Mouse (Mus musculus) ES-Bruce4 (cell line): ENCODE measurements at regions not wholly inside any gene's neighbourhood (a gene's known extent, or its start where the extent isn't known, plus 50 kb on each side); places are given as distances from the start of the nearest gene placed in this dataset.

Experiments
- H3K27ac ChIP-seq: 2 replicates; pipeline ENCODE4 v1.5.1; 2012; ENCODE audit warnings: low read length, inconsistent platforms; ENCODE audit not compliant: insufficient read depth
- H3K27me3 ChIP-seq: 2 replicates; pipeline ENCODE4 v1.6.1; 2012; ENCODE audit warnings: mild to moderate bottlenecking, low read length, inconsistent platforms; ENCODE audit not compliant: control insufficient read depth, poor library complexity, insufficient read depth, severe bottlenecking
- H3K36me3 ChIP-seq: 2 replicates; pipeline ENCODE4 v1.6.1; 2012; ENCODE audit warnings: inconsistent platforms, mild to moderate bottlenecking, low read length, moderate library complexity; ENCODE audit not compliant: control insufficient read depth, poor library complexity, insufficient read depth, severe bottlenecking
- H3K4me1 ChIP-seq: one replicate; pipeline ENCODE4 v1.8.1; 2011; ENCODE audit warnings: low read length; ENCODE audit not compliant: control insufficient read depth, insufficient read depth
- H3K4me3 ChIP-seq: 2 replicates; pipeline ENCODE4 v1.5.1; 2011; ENCODE audit warnings: low read depth, mild to moderate bottlenecking, low read length
- H3K9ac ChIP-seq: 2 replicates; pipeline ENCODE4 v1.6.1; 2012; ENCODE audit warnings: low read depth, mild to moderate bottlenecking, inconsistent platforms; ENCODE audit not compliant: poor library complexity, severe bottlenecking
- H3K9me3 ChIP-seq: replicated peaks from 2 replicates; pipeline ENCODE4 v1.6.1; 2012; ENCODE audit warnings: mild to moderate bottlenecking, low read length, inconsistent platforms; ENCODE audit not compliant: control insufficient read depth, poor library complexity, insufficient read depth, severe bottlenecking
- CTCF ChIP-seq: IDR thresholded peaks from one replicate; pipeline ENCODE4 v1.8.1; 2011; ENCODE audit warnings: low read depth, low read length
- EP300 ChIP-seq: IDR thresholded peaks from 2 replicates; pipeline ENCODE4 v1.6.1; 2011; ENCODE audit warnings: low read depth, low read length; ENCODE audit not compliant: insufficient read depth
- POLR2A ChIP-seq: IDR thresholded peaks from one replicate; pipeline ENCODE4 v1.8.1; 2011; ENCODE audit warnings: low read length; ENCODE audit not compliant: insufficient read depth

GRCm38 (mm10) chr10:29686982-29687381 lies 151.3 kb upstream of the Rspo3 start:
- H3K9ac ChIP-seq = no peak overlapping the region
- no peaks in the 10 kb centered on the region for H3K36me3 ChIP-seq
- H3K4me1 ChIP-seq = no peaks in the 10 kb centered on the region
- TF ChIP-seq POLR2A = no peak
- H3K27ac ChIP-seq = no peak overlapping the region
- H3K9me3 ChIP-seq = no peaks in the 10 kb centered on the region
- no peak overlapping the region for H3K4me3 ChIP-seq
- H3K27me3 ChIP-seq = no peaks in the 10 kb centered on the region

- no peaks in the 10 kb centered on the region for H3K4me1 ChIP-seq
- TF ChIP-seq CTCF (no peak), POLR2A (no peak), EP300 (no peak)
- H3K27me3 ChIP-seq = no peaks in the 10 kb centered on the region
- no peak overlapping the region for H3K9ac ChIP-seq
- no peak overlapping the region for H3K27ac ChIP-seq
- no peak overlapping the region for H3K4me3 ChIP-seq
- no peaks in the 10 kb centered on the region for H3K9me3 ChIP-seq
- no peaks in the 10 kb centered on the region for H3K36me3 ChIP-seq
These were observed 138.7 kb upstream of the Rspo3 start for GRCm38 (mm10) chr10:29674377-29674776.

- H3K4me1 ChIP-seq = no peaks in the 10 kb centered on the region
- H3K9me3 ChIP-seq = no peaks in the 10 kb centered on the region
- H3K27me3 ChIP-seq = no peaks in the 10 kb centered on the region
- H3K27ac ChIP-seq = no peak overlapping the region
- H3K36me3 ChIP-seq = no peaks in the 10 kb centered on the region
- H3K4me3 ChIP-seq = no peak overlapping the region
- TF ChIP-seq POLR2A (no peak), CTCF (no peak), EP300 (no peak)
- no peak overlapping the region for H3K9ac ChIP-seq
These were observed 126.1 kb upstream of the Rspo3 start for GRCm38 (mm10) chr10:29661752-29662151.

- Histone ChIP-seq H3K36me3 (no peaks in the 10 kb centered on the region), H3K4me3 (no peak overlapping the region), H3K9me3 (no peaks in the 10 kb centered on the region), H3K9ac (no peak overlapping the region), H3K27me3 (no peaks in the 10 kb centered on the region), H3K27ac (no peak overlapping the region), H3K4me1 (no peaks in the 10 kb centered on the region)
- no peak for TF ChIP-seq POLR2A
- TF ChIP-seq CTCF = no peak
- no peak for TF ChIP-seq EP300
These were observed 104.6 kb upstream of the Rspo3 start for GRCm38 (mm10) chr10:29640249-29640648.

- Histone ChIP-seq H3K27ac (no peak overlapping the region), H3K9ac (no peak overlapping the region), H3K4me3 (no peak overlapping the region), H3K36me3 (no peaks in the 10 kb centered on the region), H3K4me1 (no peaks in the 10 kb centered on the region), H3K27me3 (no peaks in the 10 kb centered on the region), H3K9me3 (no peaks in the 10 kb centered on the region)
- no peak for TF ChIP-seq EP300
- TF ChIP-seq CTCF = no peak
- no peak for TF ChIP-seq POLR2A
These were observed 100.2 kb upstream of the Rspo3 start for GRCm38 (mm10) chr10:29635828-29636227.

GRCm38 (mm10) chr10:29595455-29595854 lies 59.8 kb upstream of the Rspo3 start:
- Histone ChIP-seq H3K4me1 (no peaks in the 10 kb centered on the region), H3K36me3 (no peaks in the 10 kb centered on the region), H3K27ac (no peak overlapping the region), H3K4me3 (no peak overlapping the region), H3K9ac (no peak overlapping the region), H3K9me3 (no peaks in the 10 kb centered on the region), H3K27me3 (no peaks in the 10 kb centered on the region; the same call in 1 of the 2 replicates)
- TF ChIP-seq EP300 = no peak
- no peak for TF ChIP-seq POLR2A
